Mouse (Mus musculus) myocyte (in vitro differentiated cells): ENCODE data around the gene Pcare.

ENCODE experiments used
- CEBPB ChIP-seq: IDR thresholded peaks from 2 replicates; pipeline ENCODE4 v1.6.1; 2011; ENCODE audit warnings: mild to moderate bottlenecking, moderate library complexity; ENCODE audit not compliant: poor library complexity, insufficient read depth, severe bottlenecking
- E2F4 ChIP-seq: IDR thresholded peaks from one replicate; pipeline ENCODE4 v1.6.1; 2011; ENCODE audit warnings: mild to moderate bottlenecking, control low read depth, moderate library complexity; ENCODE audit not compliant: insufficient read depth
- MAX ChIP-seq: IDR thresholded peaks from one replicate; pipeline ENCODE4 v1.6.1; 2011; ENCODE audit warnings: low read depth, mild to moderate bottlenecking, control low read depth
- POLR2A ChIP-seq: IDR thresholded peaks from one replicate; pipeline ENCODE4 v1.6.1; 2011; ENCODE audit warnings: low read depth, mild to moderate bottlenecking, control low read depth, moderate library complexity; ENCODE audit not compliant: insufficient read length
- POLR2AphosphoS2 ChIP-seq: IDR thresholded peaks from one replicate; pipeline ENCODE4 v1.6.1; 2011; ENCODE audit warnings: low read depth, control low read depth; ENCODE audit not compliant: insufficient read length
- REST ChIP-seq: IDR thresholded peaks from one replicate; pipeline ENCODE4 v1.6.1; 2011; ENCODE audit warnings: mild to moderate bottlenecking, control low read depth, moderate library complexity; ENCODE audit not compliant: insufficient read depth, insufficient read length
- TCF12 ChIP-seq: IDR thresholded peaks from one replicate; pipeline ENCODE4 v1.6.1; 2011; ENCODE audit warnings: mild to moderate bottlenecking, control low read depth; ENCODE audit not compliant: poor library complexity, insufficient read depth, severe bottlenecking
- USF1 ChIP-seq: IDR thresholded peaks from one replicate; pipeline ENCODE4 v1.6.1; 2011; ENCODE audit warnings: low read depth, mild to moderate bottlenecking, control low read depth, moderate library complexity

DNA sequence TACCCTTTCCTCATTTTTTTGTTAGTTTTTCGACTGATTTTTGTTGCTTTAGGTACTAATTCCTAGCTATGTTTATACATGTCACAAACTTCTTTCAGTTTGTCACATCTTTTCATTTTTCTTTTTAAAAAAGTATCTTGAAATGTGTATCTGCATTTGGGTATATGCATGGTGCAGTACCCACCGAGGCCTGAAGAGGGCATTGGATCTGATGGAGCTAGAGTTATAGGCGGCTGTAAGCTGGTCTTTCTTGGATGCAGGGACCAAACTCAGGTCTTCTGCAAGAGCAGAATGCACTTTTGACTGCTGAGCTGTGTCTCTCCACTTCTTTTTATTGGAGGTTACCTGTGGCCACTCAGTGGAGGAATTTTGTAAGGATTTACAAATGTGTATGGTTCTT is 26.0 kb upstream of the Pcare start:
- TF ChIP-seq E2F4 (no peak), POLR2A (no peak), POLR2AphosphoS2 (no peak), TCF12 (no peak), USF1 (no peak), CEBPB (no peak), MAX (no peak), REST (no peak)
